Comparison of ENCODE assay signal across 16 mouse cellular contexts in the genomic region with DNA sequence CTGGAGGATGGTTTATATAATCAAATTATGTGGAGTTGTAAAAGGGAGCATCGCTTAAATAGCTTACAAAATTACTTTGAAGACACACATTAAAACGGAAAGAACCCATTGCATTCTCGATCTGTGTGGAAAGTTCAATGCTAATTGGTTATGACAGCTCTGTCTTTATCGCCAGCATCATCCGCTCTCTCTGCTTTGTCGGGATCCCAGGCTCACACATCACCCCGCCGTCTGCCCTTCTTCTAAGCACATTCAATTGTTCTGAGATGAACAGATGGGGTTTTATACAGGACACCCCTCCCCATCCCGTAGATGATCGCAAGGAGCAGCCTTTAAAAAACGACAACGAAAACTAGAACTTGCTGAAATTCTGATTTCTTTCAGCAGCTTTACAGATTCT. TPM values are rescaled to one million over a fixed set of nuclear protein-coding genes. Genes with fewer than 3 reads are reported as not detected.
DNase-seq lines count a peak whose midpoint lies in the region; ATAC-seq and TF ChIP-seq lines count a peak whose summit lies in the region.
"Had no signal": no experiment of that assay in that cellular context is flagged by ENCODE, and none has a peak within 500 bp of the region (broad histone marks: within the 10 kb centered on the region; RNA-seq: fewer than 3 reads in every experiment).

No protein-coding gene starts in this region.

- no peak overlapping the region for H3K9ac ChIP-seq in forebrain, embryonic 14.5 days (ENCODE audit: low read length)
- H3K9ac ChIP-seq in forebrain, embryonic 13.5 days: no peak overlapping the region
- no peak overlapping the region for H3K9ac ChIP-seq in midbrain, embryonic 14.5 days (replicated peaks; ENCODE audit: low read length)
- no peak overlapping the region for H3K9ac ChIP-seq in liver, embryonic 11.5 days (ENCODE audit: low read depth, low read length)
- H3K9ac ChIP-seq: embryonic facial prominence, embryonic 15.5 days had no signal

- peak; percentile 47 for DNase-seq in forebrain, embryonic 14.5 days (ENCODE audit: low spot score)
- DNase-seq in brain, adult 2 months (ENCODE audit: low read depth, low spot score): peak; percentile 49
- DNase-seq in midbrain, embryonic 14.5 days: peak; percentile 68
- DNase-seq in adrenal gland, postnatal 4 days (ENCODE audit: low spot score in 2 of 2): no peak
- no peak for DNase-seq in right cerebral cortex, postnatal 4 days
- no peak for DNase-seq in liver, embryonic 11.5 days (ENCODE audit: low spot score)
- DNase-seq: cerebellum, adult 11 months; kidney, adult 2 months; liver; lung, adult 18-20 months; right cerebral cortex, postnatal 25 days; thymus, postnatal 25 days had no signal

- WGBS in forebrain, embryonic 14.5 days: 63% methylated on average over 12 of the region's 12 CpGs
- 48% methylated on average over 12 of the region's 12 CpGs for WGBS in forebrain, embryonic 13.5 days
- 21% methylated on average over 12 of the region's 12 CpGs for WGBS in midbrain, embryonic 14.5 days
- 86% methylated on average over 12 of the region's 12 CpGs for WGBS in liver, embryonic 11.5 days

- H3K4me3 ChIP-seq in forebrain, embryonic 14.5 days (ENCODE audit: low read depth, low read length): no peak overlapping the region
- no peak overlapping the region for H3K4me3 ChIP-seq in forebrain, embryonic 13.5 days
- peak overlapping the region; percentile 48; the same call in 1 of the 2 replicates for H3K4me3 ChIP-seq in E14TG2a.4 (replicated peaks; ENCODE audit: low read length)
- no peak overlapping the region for H3K4me3 ChIP-seq in midbrain, embryonic 14.5 days (replicated peaks; ENCODE audit: low read depth, low read length)
- H3K4me3 ChIP-seq in liver, embryonic 11.5 days (ENCODE audit: low read depth, low read length): no peak overlapping the region
- H3K4me3 ChIP-seq: embryonic facial prominence, embryonic 15.5 days had no signal

- peaks cover 3% of the 10 kb centered on the region; the same call in 1 of the 2 replicates for H3K4me1 ChIP-seq in forebrain, embryonic 14.5 days (ENCODE audit: control insufficient read depth, insufficient read depth, low read length)
- peaks cover 17% of the 10 kb centered on the region for H3K4me1 ChIP-seq in forebrain, embryonic 13.5 days
- peaks cover 84% of the 10 kb centered on the region for H3K4me1 ChIP-seq in E14TG2a.4 (replicated peaks; ENCODE audit: low read depth, low read length)
- peaks cover 16% of the 10 kb centered on the region for H3K4me1 ChIP-seq in midbrain, embryonic 14.5 days (ENCODE audit: control insufficient read depth, insufficient read depth, low read length)
- peaks cover 5% of the 10 kb centered on the region for H3K4me1 ChIP-seq in liver, embryonic 11.5 days (replicated peaks; ENCODE audit: control insufficient read depth, insufficient read depth, low read length)
- H3K4me1 ChIP-seq: embryonic facial prominence, embryonic 15.5 days had no signal

- H3K27me3 ChIP-seq in forebrain, embryonic 14.5 days (replicated peaks; ENCODE audit: control insufficient read depth, insufficient read depth, low read length): no peaks in the 10 kb centered on the region
- no peaks in the 10 kb centered on the region for H3K27me3 ChIP-seq in forebrain, embryonic 13.5 days
- H3K27me3 ChIP-seq in E14TG2a.4 (ENCODE audit: insufficient read depth, low read length): no peaks in the 10 kb centered on the region
- H3K27me3 ChIP-seq in midbrain, embryonic 14.5 days (ENCODE audit: control insufficient read depth, insufficient read depth, low read length): no peaks in the 10 kb centered on the region
- H3K27me3 ChIP-seq in liver, embryonic 11.5 days (replicated peaks; ENCODE audit: control insufficient read depth, insufficient read depth, low read length): no peaks in the 10 kb centered on the region
- H3K27me3 ChIP-seq: embryonic facial prominence, embryonic 15.5 days had no signal

- ATAC-seq in forebrain, embryonic 14.5 days: peak; percentile 46; the same call in 1 of the 2 replicates
- no peak for ATAC-seq in forebrain, embryonic 13.5 days
- ATAC-seq in midbrain, embryonic 14.5 days (ENCODE audit: low FRiP score, low TSS enrichment): peak; percentile 55; the same call in 1 of the 2 replicates
- no peak for ATAC-seq in liver, embryonic 11.5 days (replicated peaks; ENCODE audit: low FRiP score)

- no peaks in the 10 kb centered on the region for H3K9me3 ChIP-seq in forebrain, embryonic 14.5 days (replicated peaks; ENCODE audit: control insufficient read depth, low read length)
- 0 out of 2 replicates have a peak, but pooled peaks cover 3% of the 10 kb centered on the region for H3K9me3 ChIP-seq in forebrain, embryonic 13.5 days (replicated peaks)
- H3K9me3 ChIP-seq in E14TG2a.4 (ENCODE audit: low read length): no peaks in the 10 kb centered on the region
- H3K9me3 ChIP-seq in midbrain, embryonic 14.5 days (ENCODE audit: control insufficient read depth, low read length): no peaks in the 10 kb centered on the region
- no peaks in the 10 kb centered on the region for H3K9me3 ChIP-seq in liver, embryonic 11.5 days (ENCODE audit: control insufficient read depth, low read length)
- H3K9me3 ChIP-seq: embryonic facial prominence, embryonic 15.5 days had no signal

- TF ChIP-seq CTCF in E14TG2a.4 (conservative IDR thresholded peaks at IDR 0.05; ENCODE audit: low read length): no peak

- H3K36me3 ChIP-seq in forebrain, embryonic 14.5 days (ENCODE audit: control insufficient read depth, insufficient read depth, low read length): no peaks in the 10 kb centered on the region
- no peaks in the 10 kb centered on the region for H3K36me3 ChIP-seq in forebrain, embryonic 13.5 days (ENCODE audit: poor library complexity, severe bottlenecking)
- H3K36me3 ChIP-seq in E14TG2a.4 (ENCODE audit: insufficient read depth, low read length): no peaks in the 10 kb centered on the region
- no peaks in the 10 kb centered on the region for H3K36me3 ChIP-seq in midbrain, embryonic 14.5 days (ENCODE audit: control insufficient read depth, insufficient read depth, low read length)
- H3K36me3 ChIP-seq in liver, embryonic 11.5 days (ENCODE audit: control insufficient read depth, insufficient read depth, low read length): no peaks in the 10 kb centered on the region
- H3K36me3 ChIP-seq: embryonic facial prominence, embryonic 15.5 days had no signal

- H3K4me2 ChIP-seq in forebrain, embryonic 14.5 days (ENCODE audit: low read length): 0 out of 2 replicates have a peak overlapping the region, but pooled peaks have one; percentile 3
- H3K4me2 ChIP-seq in forebrain, embryonic 13.5 days: no peak overlapping the region
- peak overlapping the region; percentile 45 for H3K4me2 ChIP-seq in midbrain, embryonic 14.5 days (ENCODE audit: low read length)
- no peak overlapping the region for H3K4me2 ChIP-seq in liver, embryonic 11.5 days
- H3K4me2 ChIP-seq: embryonic facial prominence, embryonic 15.5 days; heart, embryonic 11.5 days had no signal

- no peak overlapping the region for H3K27ac ChIP-seq in forebrain, embryonic 14.5 days (ENCODE audit: low read depth, low read length)
- H3K27ac ChIP-seq in forebrain, embryonic 13.5 days: no peak overlapping the region
- no peak overlapping the region for H3K27ac ChIP-seq in midbrain, embryonic 14.5 days (replicated peaks; ENCODE audit: low read depth, low read length)
- no peak overlapping the region for H3K27ac ChIP-seq in liver, embryonic 11.5 days (ENCODE audit: low read depth, low read length)
- H3K27ac ChIP-seq: embryonic facial prominence, embryonic 15.5 days had no signal

RNA-seq across cellular contexts. Expression of gene Qk, which starts 37.7 kb away (rescaled TPM):
- polyA plus RNA-seq in forebrain, embryonic 14.5 days (2014; fragmentation: Nextera tagmentation; extraction: Ambion mirVana): 46.6 and 53.3 TPM in 2 replicates
- polyA plus RNA-seq in forebrain, embryonic 13.5 days (2015; fragmentation: Nextera tagmentation; extraction: Ambion mirVana): 54.1 and 56.1 TPM in 2 replicates
- polyA plus RNA-seq in midbrain, embryonic 14.5 days (2014; fragmentation: Nextera tagmentation; extraction: Ambion mirVana): 52.9 and 62.8 TPM in 2 replicates
- 100 to 1,000 TPM; 233 to 246 TPM for total RNA-seq in adrenal gland, postnatal 4 days (2021)
- polyA plus RNA-seq in liver, embryonic 11.5 days (2014; fragmentation: Nextera tagmentation; extraction: Ambion mirVana): 18.2 and 20.3 TPM in 2 replicates

Comparison
In these comparisons a context has a peak if more than half of its experiments do, and no peak if none do; other contexts are left out.
1. ATAC-seq: peak in forebrain, embryonic 14.5 days (single experiment) and midbrain, embryonic 14.5 days (single experiment); none in forebrain, embryonic 13.5 days (single experiment) and liver, embryonic 11.5 days (single experiment).
2. H3K4me2 ChIP-seq: peak in forebrain, embryonic 14.5 days (single experiment) and midbrain, embryonic 14.5 days (single experiment); none in forebrain, embryonic 13.5 days (single experiment) and liver, embryonic 11.5 days (single experiment).
3. DNase-seq: peak in forebrain, embryonic 14.5 days (single experiment), brain, adult 2 months (single experiment) and midbrain, embryonic 14.5 days (single experiment); none in adrenal gland, postnatal 4 days (0 of 2), right cerebral cortex, postnatal 4 days (single experiment) and liver, embryonic 11.5 days (single experiment).